Mouse (Mus musculus): ENCODE measurements at regions not wholly inside any gene's neighbourhood (a gene's known extent, or its start where the extent isn't known, plus 50 kb on each side); places are given as distances from the start of the nearest gene placed in this dataset.
A peak's percentile ranks its signal among the peaks of the same experiment; 100 is the strongest.

- 79% methylated on average over 2 of the region's 2 CpGs for WGBS
- H3K4me1 ChIP-seq (ENCODE audit: control insufficient read depth, insufficient read depth, low read length) = no peaks in the 10 kb centered on the region
- TF ChIP-seq POLR2A (IDR thresholded peaks at IDR 0.05; ENCODE audit: insufficient read depth, low read depth, low read length) (no peak), CTCF (IDR thresholded peaks at IDR 0.05; ENCODE audit: insufficient read depth, low read depth, low read length) (no peak)
- H3K4me3 ChIP-seq (ENCODE audit: insufficient read depth, low read depth, low read length) = no peak overlapping the region
- H3K27ac ChIP-seq (ENCODE audit: insufficient read depth, low read depth, low read length) = no peak overlapping the region
Observed at GRCm38 (mm10) chr10:24388229-24388628, 164.9 kb downstream of the Moxd1 start.

GRCm38 (mm10) chr10:24391039-24391438 is 167.7 kb downstream of the Moxd1 start:
- no peak overlapping the region for H3K27ac ChIP-seq (ENCODE audit: insufficient read depth, low read depth, low read length)
- TF ChIP-seq CTCF (IDR thresholded peaks at IDR 0.05; ENCODE audit: insufficient read depth, low read depth, low read length) (no peak), POLR2A (IDR thresholded peaks at IDR 0.05; ENCODE audit: insufficient read depth, low read depth, low read length) (no peak)
- H3K4me1 ChIP-seq (ENCODE audit: control insufficient read depth, insufficient read depth, low read length) = no peaks in the 10 kb centered on the region
- H3K4me3 ChIP-seq (ENCODE audit: insufficient read depth, low read depth, low read length) = no peak overlapping the region
- WGBS = 89% methylated on average over 6 of the region's 6 CpGs

- WGBS = 85% methylated on average over 3 of the region's 3 CpGs
Observed at GRCm38 (mm10) chr10:24392066-24392465, 168.7 kb downstream of the Moxd1 start.

GRCm38 (mm10) chr10:24395999-24396784 is 172.9 kb downstream of the Moxd1 start:
- 46% methylated on average over 13 of the region's 13 CpGs for WGBS
- no peaks in the 10 kb centered on the region for H3K4me1 ChIP-seq (ENCODE audit: control insufficient read depth, insufficient read depth, low read length)
- TF ChIP-seq POLR2A (IDR thresholded peaks at IDR 0.05; ENCODE audit: insufficient read depth, low read depth, low read length) = no peak
- no peak for TF ChIP-seq CTCF (IDR thresholded peaks at IDR 0.05; ENCODE audit: insufficient read depth, low read depth, low read length)
- no peak overlapping the region for H3K4me3 ChIP-seq (ENCODE audit: insufficient read depth, low read depth, low read length)
- peak overlapping the region; percentile 57; the same call in 1 of the 2 replicates for H3K27ac ChIP-seq (ENCODE audit: insufficient read depth, low read depth, low read length)

More at GRCm38 (mm10) chr10:24392066-24392465, 168.7 kb downstream of the Moxd1 start:
- Histone ChIP-seq H3K4me3 (ENCODE audit: insufficient read depth, low read depth, low read length) (no peak overlapping the region), H3K27ac (ENCODE audit: insufficient read depth, low read depth, low read length) (no peak overlapping the region), H3K4me1 (ENCODE audit: control insufficient read depth, insufficient read depth, low read length) (no peaks in the 10 kb centered on the region)
- TF ChIP-seq CTCF (IDR thresholded peaks at IDR 0.05; ENCODE audit: insufficient read depth, low read depth, low read length) = no peak
- no peak for TF ChIP-seq POLR2A (IDR thresholded peaks at IDR 0.05; ENCODE audit: insufficient read depth, low read depth, low read length)

DNA sequence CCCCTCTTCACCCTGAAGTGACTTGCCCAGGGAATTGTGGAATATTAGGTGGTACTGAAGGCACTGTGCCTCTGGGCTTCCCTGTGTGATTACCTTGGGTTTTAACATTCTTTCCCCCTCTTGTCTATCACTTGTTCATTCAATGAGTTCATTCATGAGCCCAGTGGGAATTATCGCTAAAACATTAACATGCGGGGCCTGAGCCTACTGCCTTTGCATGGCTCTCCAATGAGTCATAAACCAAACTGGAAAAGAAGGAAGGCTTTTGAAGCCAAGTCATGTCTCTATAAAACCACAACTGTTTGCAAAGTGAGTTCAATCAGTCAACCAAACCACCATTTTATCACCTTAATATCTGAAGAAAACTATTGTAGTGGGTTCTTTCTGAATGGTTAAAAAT is 173.8 kb downstream of the Moxd1 start:
- Histone ChIP-seq H3K4me1 (ENCODE audit: control insufficient read depth, insufficient read depth, low read length) (no peaks in the 10 kb centered on the region), H3K27ac (ENCODE audit: insufficient read depth, low read depth, low read length) (no peak overlapping the region), H3K4me3 (ENCODE audit: insufficient read depth, low read depth, low read length) (no peak overlapping the region)
- 76% methylated on average over 2 of the region's 2 CpGs for WGBS
- no peak for TF ChIP-seq POLR2A (IDR thresholded peaks at IDR 0.05; ENCODE audit: insufficient read depth, low read depth, low read length)
- TF ChIP-seq CTCF (IDR thresholded peaks at IDR 0.05; ENCODE audit: insufficient read depth, low read depth, low read length) = no peak

DNA sequence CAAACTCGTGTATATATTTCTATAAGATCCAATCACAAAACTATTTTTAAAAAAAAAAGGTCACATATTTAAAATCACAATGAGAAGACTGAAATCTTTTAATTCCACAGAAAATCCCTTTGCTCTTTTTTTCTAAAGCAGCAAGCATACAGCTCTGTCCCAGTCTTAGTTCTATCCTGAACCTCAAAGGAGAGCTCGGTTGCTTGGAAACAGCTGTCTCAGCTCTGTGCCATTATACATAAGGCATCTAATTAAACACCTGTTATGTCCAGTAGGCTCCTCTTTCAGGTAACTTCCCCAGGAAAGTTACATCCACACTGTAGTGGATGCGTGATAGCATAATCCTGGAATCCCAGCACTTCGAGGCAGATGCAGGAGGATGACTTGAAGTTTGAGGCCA is 181.5 kb downstream of the Moxd1 start:
- no peak for TF ChIP-seq POLR2A (IDR thresholded peaks at IDR 0.05; ENCODE audit: insufficient read depth, low read depth, low read length)
- TF ChIP-seq CTCF (IDR thresholded peaks at IDR 0.05; ENCODE audit: insufficient read depth, low read depth, low read length) = no peak
- 82% methylated on average over 4 of the region's 4 CpGs for WGBS
- Histone ChIP-seq H3K27ac (ENCODE audit: insufficient read depth, low read depth, low read length) (no peak overlapping the region), H3K4me3 (ENCODE audit: insufficient read depth, low read depth, low read length) (no peak overlapping the region), H3K4me1 (ENCODE audit: control insufficient read depth, insufficient read depth, low read length) (no peaks in the 10 kb centered on the region)

GRCm38 (mm10) chr10:24406953-24407352 is 183.6 kb downstream of the Moxd1 start:
- no peak for TF ChIP-seq POLR2A (IDR thresholded peaks at IDR 0.05; ENCODE audit: insufficient read depth, low read depth, low read length)
- TF ChIP-seq CTCF (IDR thresholded peaks at IDR 0.05; ENCODE audit: insufficient read depth, low read depth, low read length) = no peak
- no peaks in the 10 kb centered on the region for H3K4me1 ChIP-seq (ENCODE audit: control insufficient read depth, insufficient read depth, low read length)
- WGBS = 79% methylated on average over 3 of the region's 3 CpGs
- no peak overlapping the region for H3K27ac ChIP-seq (ENCODE audit: insufficient read depth, low read depth, low read length)
- H3K4me3 ChIP-seq (ENCODE audit: insufficient read depth, low read depth, low read length) = no peak overlapping the region

DNA sequence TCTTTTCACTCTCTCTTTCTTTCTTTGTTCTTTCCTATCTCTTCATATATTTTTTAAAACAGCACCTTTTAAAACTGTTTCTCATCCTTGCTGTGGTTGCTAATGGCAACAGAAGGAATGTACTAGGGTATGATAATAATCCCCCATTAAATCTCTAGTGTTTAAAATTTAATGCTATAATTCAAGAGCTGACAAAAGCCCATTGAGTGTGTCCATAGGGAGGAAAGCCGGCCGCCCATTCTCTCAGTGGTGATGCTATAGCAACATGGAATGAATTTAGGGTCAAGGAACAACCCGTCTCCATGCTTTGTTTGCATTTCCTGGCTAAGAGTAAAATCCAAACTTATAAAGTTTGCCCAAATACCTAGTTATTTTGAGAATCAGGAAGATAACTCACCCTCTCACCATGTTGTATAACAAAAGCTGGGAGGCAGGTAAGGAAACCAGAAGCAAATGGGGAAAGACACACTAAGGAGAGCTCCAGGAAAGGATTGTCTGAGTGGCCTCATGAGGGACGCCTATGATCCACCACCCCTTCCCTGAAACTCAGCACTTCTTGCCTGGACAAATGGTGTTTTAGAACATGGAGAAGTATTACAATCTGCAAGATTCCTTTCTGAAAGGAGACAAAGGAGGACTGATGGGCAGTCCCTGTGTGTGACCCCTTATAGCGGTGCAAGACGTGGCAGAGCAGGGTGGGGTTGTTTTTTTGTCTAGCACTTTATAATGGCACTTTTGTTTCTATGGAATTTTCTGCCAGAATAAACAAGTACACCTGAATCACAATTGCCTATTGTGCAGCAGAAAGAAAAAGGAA is 184.3 kb downstream of the Moxd1 start:
- H3K4me1 ChIP-seq (ENCODE audit: control insufficient read depth, insufficient read depth, low read length) = no peaks in the 10 kb centered on the region
- WGBS = 61% methylated on average over 6 of the region's 6 CpGs
- H3K4me3 ChIP-seq (ENCODE audit: insufficient read depth, low read depth, low read length) = no peak overlapping the region
- no peak for TF ChIP-seq CTCF (IDR thresholded peaks at IDR 0.05; ENCODE audit: insufficient read depth, low read depth, low read length)
- no peak for TF ChIP-seq POLR2A (IDR thresholded peaks at IDR 0.05; ENCODE audit: insufficient read depth, low read depth, low read length)
- H3K27ac ChIP-seq (ENCODE audit: insufficient read depth, low read depth, low read length) = no peak overlapping the region

DNA sequence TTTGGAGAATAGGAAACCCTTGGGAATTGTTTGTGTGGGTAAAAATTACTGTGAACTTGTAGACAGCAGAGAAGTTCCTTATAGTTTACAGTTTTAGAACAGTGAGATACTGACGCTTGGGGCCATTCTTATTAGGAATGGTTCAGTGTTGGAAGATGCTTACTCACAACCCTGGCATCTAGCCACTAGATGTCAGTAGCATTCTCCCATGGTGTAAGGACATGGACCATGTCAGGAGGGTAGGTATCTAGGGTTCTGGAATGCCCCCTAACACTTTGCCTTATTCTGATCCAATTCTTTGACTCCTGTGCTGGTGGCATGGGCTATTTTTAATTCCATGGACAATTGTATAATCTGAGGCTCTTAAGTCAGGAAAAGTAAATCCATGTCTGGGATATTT is 185.3 kb upstream of the Ccn2 start:
- Histone ChIP-seq H3K4me3 (ENCODE audit: insufficient read depth, low read depth, low read length) (no peak overlapping the region), H3K27ac (ENCODE audit: insufficient read depth, low read depth, low read length) (no peak overlapping the region), H3K4me1 (ENCODE audit: control insufficient read depth, insufficient read depth, low read length) (no peaks in the 10 kb centered on the region)
- 73% methylated on average over 1 of the region's 1 CpGs for WGBS
- no peak for TF ChIP-seq CTCF (IDR thresholded peaks at IDR 0.05; ENCODE audit: insufficient read depth, low read depth, low read length)
- no peak for TF ChIP-seq POLR2A (IDR thresholded peaks at IDR 0.05; ENCODE audit: insufficient read depth, low read depth, low read length)
